Mouse (Mus musculus) heart, adult 9 months (tissue): ENCODE data around the gene Akap8.
A peak's percentile ranks its signal among the peaks of the same experiment; 100 is the strongest.

Experiments
- DNase-seq, 2 experiments: peaks; one replicate each; pipeline ENCODE4 v3.0.0; 2022; ENCODE audit warnings: low spot score in 2 of 2

The Akap8 gene

GRCm38 (mm10) chr17:32349037-32349732, 28.1 kb upstream of the Akap8 start:
- DNase-seq: peak; percentile 34 to 44

DNA sequence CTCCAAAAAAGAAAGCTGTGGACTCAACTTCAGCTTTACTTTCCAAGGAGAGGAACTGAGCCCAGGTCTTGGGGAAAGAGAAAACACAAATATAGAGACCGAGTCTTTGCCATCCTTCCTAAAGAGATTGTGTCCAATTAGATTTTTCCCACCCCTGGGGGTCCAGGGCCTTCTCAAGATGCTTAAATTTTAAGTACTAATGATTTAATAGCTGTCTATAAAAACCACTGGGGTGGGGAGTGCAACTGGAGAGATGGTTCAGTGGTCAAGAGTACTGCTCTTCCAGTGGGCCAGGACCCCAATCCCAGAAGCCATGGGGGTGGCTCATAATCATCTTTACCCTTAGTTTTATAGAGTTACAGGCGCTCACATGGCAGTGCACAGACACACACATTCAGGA, 27.4 kb upstream of the Akap8 start:
- DNase-seq: no peak

DNA sequence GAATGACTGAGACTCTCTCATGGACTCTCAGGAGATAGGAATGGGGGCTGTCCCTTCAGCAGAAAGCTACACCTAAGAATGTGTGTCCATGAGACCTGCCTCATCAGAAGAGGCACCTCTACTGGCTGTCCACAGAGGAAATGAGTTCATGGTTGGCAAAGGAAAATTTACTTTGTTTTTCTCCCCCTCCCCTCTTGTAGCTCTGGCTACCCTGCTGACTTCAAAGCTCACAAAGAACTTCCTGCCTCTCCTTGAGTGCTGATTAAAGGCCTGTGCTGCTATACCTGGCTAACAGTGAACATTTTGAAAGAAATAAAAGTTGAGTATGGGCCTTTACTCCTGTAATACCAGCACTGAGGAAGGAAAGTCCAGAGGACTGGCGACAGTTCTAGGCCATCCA, 20.1 kb upstream of the Akap8 start:
- no peak for DNase-seq

DNA sequence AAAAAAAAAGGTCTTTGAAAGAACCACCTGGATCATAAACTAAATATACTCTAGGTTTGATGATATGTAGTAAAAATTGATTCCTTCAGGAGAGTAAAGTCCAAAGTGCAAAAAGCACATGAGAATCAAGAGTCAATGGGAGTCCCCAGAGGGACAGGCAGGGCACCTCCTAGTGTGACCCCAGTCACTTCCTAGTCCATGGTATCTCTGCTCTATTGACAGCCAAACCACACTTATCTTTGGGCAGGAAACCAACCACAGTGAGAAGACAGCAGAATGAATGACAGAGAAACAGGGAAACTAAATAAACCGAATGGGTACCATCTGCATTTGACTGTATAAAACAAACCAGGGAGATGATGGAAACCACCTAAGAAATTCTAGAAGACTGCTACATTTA, 19.1 kb upstream of the Akap8 start:
- DNase-seq: no peak

GRCm38 (mm10) chr17:32335869-32336268, 14.8 kb upstream of the Akap8 start:
- DNase-seq: no peak

DNA sequence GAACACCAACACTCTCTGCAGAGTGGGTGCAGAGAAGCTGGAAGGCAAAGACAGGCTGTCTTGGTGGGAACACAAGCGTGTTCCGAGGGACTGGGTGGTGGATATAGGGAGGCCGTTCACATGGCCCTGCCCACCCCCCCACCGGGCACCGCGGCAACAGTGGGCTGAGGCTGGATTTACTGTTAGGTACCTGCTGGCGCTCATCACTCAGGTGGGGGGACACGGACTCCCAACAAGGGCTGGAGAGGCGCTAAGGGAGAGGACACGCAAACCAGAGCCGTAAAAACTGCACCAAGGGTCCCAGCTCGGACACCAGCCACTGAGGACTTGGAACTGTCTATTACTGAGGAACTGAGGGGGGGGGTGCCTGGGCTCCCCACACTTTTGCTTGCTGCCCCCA, 13.9 kb upstream of the Akap8 start:
- DNase-seq: no peak

DNA sequence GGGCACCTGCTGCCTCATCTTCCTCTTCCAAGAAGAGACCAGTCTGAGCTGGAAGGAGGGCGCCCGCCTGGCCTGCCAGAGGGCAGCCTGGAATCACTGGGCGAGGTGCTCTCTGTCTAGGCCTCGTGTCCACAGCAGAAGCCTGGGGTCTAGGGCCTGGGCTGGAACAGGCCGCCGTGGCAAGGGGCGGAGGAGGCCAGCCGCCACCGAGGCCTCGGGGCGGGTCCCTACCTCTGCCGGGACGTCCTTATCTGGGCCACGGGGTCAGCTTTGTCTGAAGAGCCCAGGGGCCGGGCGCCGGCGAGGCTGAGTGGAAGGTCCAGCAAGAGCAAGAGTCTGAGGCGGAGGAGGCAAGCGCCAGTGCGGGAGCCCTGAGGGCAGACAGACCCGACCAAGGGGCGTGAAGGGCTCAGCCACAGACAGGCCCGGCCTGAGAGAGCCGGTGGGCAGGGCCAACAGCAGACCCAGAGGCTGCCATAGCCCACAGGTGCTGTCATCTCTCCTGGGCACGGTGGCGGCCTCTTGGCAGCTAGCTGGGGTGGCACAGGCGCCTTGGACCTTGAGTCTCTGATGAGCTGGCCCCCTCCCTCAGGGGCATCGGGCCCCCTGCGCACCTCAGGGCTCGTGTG, 12.8 kb upstream of the Akap8 start:
- DNase-seq: no peak

GRCm38 (mm10) chr17:32327501-32327900, 6.5 kb upstream of the Akap8 start:
- DNase-seq: no peak

DNA sequence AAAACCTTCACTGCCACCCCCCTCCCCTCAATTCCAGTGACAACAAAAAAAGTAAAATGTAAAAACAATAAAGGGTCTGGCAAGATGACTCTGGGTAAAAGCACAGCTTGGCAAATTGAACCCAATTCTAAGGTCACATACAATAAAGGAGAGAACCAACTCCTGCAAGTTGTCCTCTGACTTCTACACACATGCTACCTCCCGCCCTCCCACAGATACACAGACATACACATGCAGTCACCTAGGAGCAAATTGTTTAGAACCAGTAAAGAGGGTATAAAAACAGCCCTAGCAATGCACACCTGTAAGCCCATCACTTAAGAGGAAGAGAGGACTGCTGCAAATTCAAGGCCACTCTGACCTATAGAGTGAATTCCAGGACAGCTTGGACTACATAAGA, 1.8 kb upstream of the Akap8 start:
- no peak for DNase-seq

- DNase-seq: no peak
Observed at GRCm38 (mm10) chr17:32321836-32322235, 798 bp upstream of the Akap8 start.

DNA sequence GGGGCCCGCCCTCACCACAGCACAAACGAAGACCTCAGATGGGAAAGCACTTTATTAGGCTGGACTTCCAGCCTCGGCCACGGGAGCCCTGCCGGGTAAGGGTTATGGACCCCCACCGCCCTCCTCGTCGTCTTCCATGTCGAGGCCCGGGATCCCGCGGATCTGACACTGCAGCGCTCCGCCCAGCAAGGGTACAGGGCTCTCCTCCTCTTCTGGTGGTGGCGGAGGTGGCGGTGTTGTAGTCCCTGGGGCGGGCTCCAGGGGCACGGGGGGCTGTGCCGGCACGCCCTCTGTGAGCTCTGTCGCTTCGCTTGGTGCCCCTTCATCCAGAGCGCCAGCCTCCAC, 324 bp upstream of the Akap8 start:
- DNase-seq: no peak

DNA sequence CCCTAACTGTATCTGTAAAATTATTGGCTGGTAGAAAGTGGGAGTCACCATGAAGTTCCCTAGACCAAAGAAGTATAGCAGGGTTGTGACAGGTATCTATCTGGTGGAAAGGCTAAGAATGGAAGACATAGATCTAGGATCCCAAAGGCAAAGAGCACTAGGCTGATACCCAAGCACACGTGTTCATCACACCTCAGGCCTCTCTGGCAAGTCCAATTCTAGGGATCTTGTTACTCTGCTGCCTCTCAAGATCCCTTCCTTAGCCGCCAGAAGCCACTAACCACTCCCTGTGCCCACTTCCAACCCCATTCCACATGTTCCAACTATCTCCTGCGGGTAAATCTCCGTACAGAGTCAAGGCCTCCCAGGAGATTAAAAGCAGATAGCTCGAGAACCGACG, 1.1 kb downstream of the Akap8 start:
- peak in 1 of 2 experiments; percentile 20 for DNase-seq

GRCm38 (mm10) chr17:32317708-32318107, 3.3 kb downstream of the Akap8 start:
- no peak for DNase-seq

GRCm38 (mm10) chr17:32317032-32317431, 4.0 kb downstream of the Akap8 start:
- DNase-seq: no peak

- no peak for DNase-seq
Observed at GRCm38 (mm10) chr17:32315560-32315959, 5.5 kb downstream of the Akap8 start.

GRCm38 (mm10) chr17:32313892-32314291, 7.1 kb downstream of the Akap8 start:
- DNase-seq: no peak

GRCm38 (mm10) chr17:32312801-32313200, 8.2 kb downstream of the Akap8 start:
- no peak for DNase-seq

DNA sequence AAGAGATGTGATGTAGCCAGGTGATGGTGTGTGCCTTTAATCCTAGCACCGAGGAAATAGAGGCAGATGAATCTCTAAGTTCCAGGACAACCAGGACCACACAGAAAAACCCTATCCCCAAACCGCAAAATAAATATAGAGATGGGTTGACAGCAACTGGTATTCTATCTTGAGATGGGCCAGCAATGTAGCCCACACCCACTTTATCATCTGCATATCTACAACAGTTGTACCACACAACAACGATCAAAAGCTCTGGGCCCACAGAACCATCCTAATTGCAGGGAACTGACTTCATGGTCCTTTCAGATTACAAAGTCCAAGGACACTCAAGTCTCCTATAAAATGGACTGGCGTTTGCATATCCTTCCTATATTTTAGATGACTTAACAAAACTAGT, 13.1 kb downstream of the Akap8 start:
- no peak for DNase-seq

- no peak for DNase-seq
Observed at GRCm38 (mm10) chr17:32298125-32298524, 22.9 kb downstream of the Akap8 start.

DNA sequence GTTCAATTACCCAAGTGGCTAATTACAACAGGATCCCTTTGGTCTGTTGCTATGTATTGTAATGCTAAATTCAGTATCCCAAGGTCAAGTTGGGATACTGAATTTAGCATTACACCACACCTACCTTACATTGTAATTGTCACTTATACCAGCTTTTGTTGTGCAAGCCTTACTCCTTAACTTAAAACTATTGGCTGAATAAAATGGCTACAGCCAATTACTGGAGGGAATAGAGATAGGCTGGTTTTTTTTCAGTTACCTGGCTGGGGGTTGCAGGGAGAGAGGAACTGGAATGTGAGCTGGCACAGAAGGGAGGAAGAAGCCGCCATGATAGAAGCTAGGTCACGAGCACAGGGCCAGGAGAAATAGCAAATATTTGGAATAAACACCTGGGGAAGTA, 25.1 kb downstream of the Akap8 start:
- no peak for DNase-seq

GRCm38 (mm10) chr17:32295160-32295559, 25.9 kb downstream of the Akap8 start:
- no peak for DNase-seq

DNA sequence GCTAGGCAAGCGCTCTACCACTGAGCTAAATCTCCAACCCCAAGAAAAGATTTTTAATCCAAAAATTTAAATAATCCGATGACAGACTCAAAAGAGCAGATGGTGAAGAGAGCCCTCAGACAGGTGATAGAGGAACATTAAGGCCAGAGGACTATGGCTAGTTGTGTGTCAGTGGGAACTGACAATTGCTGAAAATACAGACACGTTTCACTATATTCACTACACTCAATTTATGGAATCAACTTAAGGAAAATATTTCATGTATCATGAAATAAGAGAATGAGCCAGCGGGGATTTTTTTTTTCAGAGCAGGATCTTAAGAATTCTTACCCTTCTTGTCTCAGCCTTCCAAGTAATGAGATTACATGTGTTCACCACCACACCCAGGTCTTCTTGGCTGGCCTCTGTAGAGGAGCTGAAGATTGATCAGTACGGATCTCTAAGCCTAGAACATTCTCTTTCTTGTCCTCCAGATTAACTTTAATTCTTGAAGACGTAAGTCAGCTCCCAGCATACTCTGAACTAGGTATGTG, 35.8 kb downstream of the Akap8 start:
- no peak for DNase-seq

DNA sequence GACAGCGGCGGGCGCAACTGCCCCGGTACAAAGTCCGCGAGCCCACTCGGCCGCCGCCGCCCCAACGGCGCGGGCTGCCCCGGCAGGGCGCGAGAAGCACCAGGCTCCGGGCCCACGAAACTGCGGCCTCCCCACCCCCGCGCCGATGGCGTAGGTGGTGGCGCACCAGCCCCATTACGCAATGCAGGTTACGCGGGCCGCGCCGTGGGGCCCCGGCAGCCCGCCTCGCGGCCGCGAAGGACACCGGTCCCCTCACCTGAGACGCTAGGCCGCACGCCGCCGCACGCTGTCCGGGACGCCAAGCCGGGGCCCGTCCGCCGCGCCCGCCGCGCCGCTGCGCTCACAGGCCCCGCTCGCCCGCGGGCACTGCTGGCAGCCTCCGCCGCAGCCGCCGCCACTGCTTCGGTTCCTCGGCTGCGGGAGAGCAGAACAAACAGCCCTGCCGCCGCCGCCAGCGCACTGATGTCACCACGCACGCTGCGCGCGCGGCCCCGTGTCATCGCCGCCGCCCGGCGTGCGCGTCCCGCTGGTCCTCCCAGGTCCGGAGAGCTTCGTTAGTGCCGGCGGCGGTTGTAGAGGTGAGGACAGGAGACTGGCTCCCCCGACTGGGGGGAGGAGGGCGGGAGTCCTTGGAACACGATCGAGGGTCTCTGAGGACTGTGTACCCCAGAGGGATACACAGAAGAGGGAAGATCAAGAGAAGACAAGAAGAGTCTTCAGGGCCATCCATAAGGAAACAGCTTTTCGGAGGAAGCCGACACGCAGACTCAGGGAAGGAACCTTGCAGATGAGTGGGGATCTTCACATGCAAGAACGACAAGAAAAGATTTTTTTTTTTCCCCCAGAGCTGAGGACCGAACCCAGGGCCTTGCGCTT, 36.5 kb downstream of the Akap8 start, which contains the start of gene Brd4:
Gene Brd4, minus strand, starts transcription at position 461 of the 876 bp plus-strand sequence.
- DNase-seq: peak; percentile 91 to 94
